Mouse (Mus musculus) heart, embryonic 15.5 days (tissue): ENCODE measurements around the gene Zkscan16. TPM values are rescaled to one million over a fixed set of nuclear protein-coding genes. Genes with fewer than 3 reads are reported as not detected.

Source experiments
- ATAC-seq: fragments of 200-750 bp; cut with Nextera tagmentation; replicated peaks from 2 replicates; pipeline ENCODE4 v1.8.0; 2017; ENCODE audit warnings: low read depth, moderate TSS enrichment; ENCODE audit not compliant: insufficient number of reproducible peaks, insufficient read depth, low FRiP score
- H3K27ac ChIP-seq: fragments of 300-500 bp; sonication (generic); 2 replicates; pipeline ENCODE4 v1.5.1; 2015; ENCODE audit warnings: mild to moderate bottlenecking, inconsistent platforms
- H3K27me3 ChIP-seq: fragments of 300-500 bp; sonication (generic); 2 replicates; pipeline ENCODE4 v1.6.1; 2015; ENCODE audit warnings: inconsistent platforms
- H3K36me3 ChIP-seq: fragments of 300-500 bp; sonication (generic); 2 replicates; pipeline ENCODE4 v1.6.1; 2015; ENCODE audit warnings: mild to moderate bottlenecking, inconsistent platforms
- H3K4me1 ChIP-seq: fragments of 300-500 bp; sonication (generic); replicated peaks from 2 replicates; pipeline ENCODE4 v1.6.1; 2015; ENCODE audit warnings: inconsistent platforms
- H3K4me2 ChIP-seq: fragments of 300-500 bp; sonication (generic); 2 replicates; pipeline ENCODE4 v1.6.1; 2015; ENCODE audit warnings: inconsistent platforms, mild to moderate bottlenecking, moderate library complexity
- H3K4me3 ChIP-seq: fragments of 300-500 bp; sonication (generic); 2 replicates; pipeline ENCODE4 v1.5.1; 2015; ENCODE audit warnings: mild to moderate bottlenecking, inconsistent platforms
- H3K9ac ChIP-seq: fragments of 300-500 bp; sonication (generic); 2 replicates; pipeline ENCODE4 v1.6.1; 2015; ENCODE audit warnings: mild to moderate bottlenecking, inconsistent platforms
- H3K9me3 ChIP-seq: fragments of 300-500 bp; sonication (generic); replicated peaks from 2 replicates; pipeline ENCODE4 v1.6.1; 2016; ENCODE audit warnings: inconsistent platforms
- WGBS: fragments of 180-500 bp; shearing (Covaris S2); methylation state at CpG from one replicate; pipeline ENCODE4 v1.1.7; 2015; ENCODE audit warnings: mixed read lengths; 5-methylcytosine and 5-hydroxymethylcytosine counted together
- polyA plus RNA-seq: library from polyadenylated mRNA; unstranded; fragments of >200 nt; fragmentation: Nextera tagmentation; extraction: Ambion mirVana; gene quantifications from 2 replicates; pipeline ENCODE4 v1.2.1, GENCODE M21; 2015

Zkscan16 gene
- polyA plus RNA-seq, 1 experiment from 2014 or later, result 0.05 TPM

DNA sequence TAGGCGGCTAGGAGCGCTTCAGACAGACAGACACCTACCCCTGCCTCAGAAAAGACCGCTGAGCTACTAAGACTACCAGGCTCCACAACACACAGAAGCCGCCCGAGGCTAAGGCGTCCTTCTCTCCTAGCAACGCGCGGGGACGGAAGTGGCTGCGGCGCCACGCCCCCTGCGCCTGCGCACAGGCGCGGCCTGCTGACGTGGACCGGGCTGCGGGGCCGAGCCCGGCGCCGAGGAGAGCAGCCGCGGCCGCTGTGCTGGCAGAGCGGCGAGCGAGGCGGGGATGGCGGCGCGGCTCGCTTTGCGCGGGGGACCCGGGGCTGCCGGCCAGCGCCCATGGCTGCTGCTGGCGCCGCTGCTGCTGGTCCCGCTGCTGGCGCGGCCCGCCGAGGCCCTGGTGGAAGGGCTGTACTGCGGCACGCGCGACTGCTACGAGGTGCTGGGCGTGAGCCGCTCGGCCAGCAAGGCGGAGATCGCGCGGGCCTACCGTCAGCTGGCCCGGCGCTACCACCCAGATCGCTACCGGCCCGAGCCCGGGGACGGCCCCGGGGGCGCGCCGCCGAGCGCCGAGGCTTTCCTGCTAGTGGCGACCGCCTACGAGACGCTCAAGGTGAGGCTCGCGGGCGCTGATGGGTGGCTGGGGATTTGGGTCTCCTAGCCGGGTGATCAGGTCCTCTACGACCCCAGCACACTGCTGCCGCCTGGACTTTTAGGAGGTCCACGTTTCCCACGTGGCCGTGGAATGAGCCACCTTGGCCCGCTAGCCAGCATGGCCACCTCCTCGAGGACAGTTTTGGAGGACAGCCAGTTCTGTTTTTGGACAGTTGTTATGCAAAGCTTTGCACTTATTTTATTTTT lies 59.7 kb downstream of the Zkscan16 start, which contains the start of gene Gm20503:
TSS of gene Gm20503 (plus strand) at position 263 of the 858 bp plus-strand sequence.
- Histone ChIP-seq H3K27me3 (no peaks in the 10 kb centered on the region), H3K4me3 (peak within 1 kb of the TSS; percentile 90), H3K9me3 (no peaks in the 10 kb centered on the region), H3K9ac (peak within 1 kb of the TSS; percentile 91), H3K36me3 (no peaks in the 10 kb centered on the region), H3K27ac (peak within 1 kb of the TSS; percentile 93), H3K4me2 (peak within 1 kb of the TSS; percentile 81), H3K4me1 (peaks cover 32% of the 10 kb centered on the region)
- WGBS, result under 1% methylated on average over 89 of the region's 89 CpGs
- peak; percentile 96 for ATAC-seq

DNA sequence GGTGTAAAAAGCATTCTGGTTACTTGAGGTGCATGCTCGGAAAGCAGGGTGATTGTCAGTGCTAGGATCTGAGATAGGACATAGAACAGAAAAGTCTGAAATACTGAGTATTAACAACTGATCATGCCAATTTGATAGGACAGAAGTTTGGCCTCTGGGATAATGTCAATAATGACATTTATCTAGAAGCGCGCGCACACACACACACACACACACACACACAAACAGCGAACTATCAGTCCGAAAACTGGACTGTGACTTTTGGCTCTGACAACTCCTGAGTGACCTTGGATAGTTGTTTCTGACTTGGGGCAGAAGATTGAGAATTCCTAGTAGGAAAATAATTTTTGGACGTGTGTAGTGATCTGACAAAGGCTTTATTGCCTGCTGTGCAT lies 60.4 kb downstream of the Zkscan16 start:
- Histone ChIP-seq H3K36me3 (no peaks in the 10 kb centered on the region), H3K9me3 (no peaks in the 10 kb centered on the region), H3K4me3 (peak overlapping the region; percentile 90), H3K4me1 (peaks cover 32% of the 10 kb centered on the region), H3K27ac (peak overlapping the region; percentile 93; the same call in 1 of the 2 replicates), H3K9ac (peak overlapping the region; percentile 91), H3K4me2 (peak overlapping the region; percentile 81), H3K27me3 (no peaks in the 10 kb centered on the region)
- no peak for ATAC-seq
- 18% methylated on average over 7 of the region's 7 CpGs for WGBS

DNA sequence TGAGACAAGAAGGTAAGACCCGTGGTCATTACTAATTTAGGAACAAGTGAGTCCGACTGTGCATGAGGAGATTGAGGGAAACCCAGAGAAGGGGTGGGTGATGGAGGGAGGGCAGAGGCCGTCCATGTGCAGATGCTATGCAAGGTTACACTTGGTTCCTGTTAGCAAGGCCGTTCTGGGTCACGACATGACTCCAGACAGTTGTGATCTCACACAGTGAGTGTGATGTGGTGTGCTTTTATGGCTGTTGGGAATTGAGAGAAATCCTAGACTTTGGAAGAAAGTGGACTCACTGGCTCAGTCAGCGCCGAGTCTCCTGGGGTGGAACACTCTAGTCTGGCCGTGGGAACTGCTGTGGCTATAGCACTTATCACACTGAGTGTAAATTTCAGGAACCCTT lies 62.8 kb downstream of the Zkscan16 start:
- H3K9me3 ChIP-seq, result no peaks in the 10 kb centered on the region
- H3K4me1 ChIP-seq, result peaks cover 34% of the 10 kb centered on the region
- H3K4me3 ChIP-seq, result no peak overlapping the region
- no peak overlapping the region for H3K27ac ChIP-seq
- WGBS, result 57% methylated on average over 8 of the region's 8 CpGs
- no peak for ATAC-seq
- H3K4me2 ChIP-seq, result no peak overlapping the region
- no peaks in the 10 kb centered on the region for H3K36me3 ChIP-seq
- no peak overlapping the region for H3K9ac ChIP-seq
- no peaks in the 10 kb centered on the region for H3K27me3 ChIP-seq

DNA sequence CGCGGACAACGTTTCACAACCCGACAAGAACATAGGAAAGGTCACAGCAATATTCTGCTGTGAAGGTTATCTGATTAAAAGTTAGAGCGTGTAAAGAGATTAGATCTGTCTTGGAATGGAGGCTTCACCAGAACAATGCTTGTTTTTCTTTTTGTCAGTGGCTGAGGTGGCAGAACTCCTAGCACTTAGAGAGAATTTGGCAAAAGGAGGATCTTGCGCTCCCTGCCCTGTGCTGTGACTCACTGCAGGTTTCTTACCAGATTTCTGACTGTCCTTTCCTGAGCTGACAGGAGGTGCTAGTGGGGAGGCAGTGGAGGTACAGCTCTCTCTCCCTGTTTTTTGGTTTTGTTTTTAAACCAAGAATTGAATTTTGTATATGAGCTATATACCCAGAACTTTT lies 63.6 kb downstream of the Zkscan16 start:
- H3K27me3 ChIP-seq, result no peaks in the 10 kb centered on the region
- H3K27ac ChIP-seq, result no peak overlapping the region
- 67% methylated on average over 6 of the region's 6 CpGs for WGBS
- H3K36me3 ChIP-seq, result no peaks in the 10 kb centered on the region
- no peak overlapping the region for H3K4me3 ChIP-seq
- H3K4me1 ChIP-seq, result peaks cover 38% of the 10 kb centered on the region
- no peak overlapping the region for H3K9ac ChIP-seq
- no peak for ATAC-seq
- H3K4me2 ChIP-seq, result no peak overlapping the region
- H3K9me3 ChIP-seq, result no peaks in the 10 kb centered on the region

Other genes starting within 250 kb of the Zkscan16 start
- 0.04 and 0.05 TPM in 2 replicates for gene Olfr267, start 155.9 kb upstream of the Zkscan16 start, polyA plus RNA-seq
- 24.8 and 29.1 TPM in 2 replicates for gene Ecpas, start 30.9 kb upstream of the Zkscan16 start, polyA plus RNA-seq
- 11.3 and 16.6 TPM in 2 replicates for gene Ptgr1, start 43.5 kb downstream of the Zkscan16 start, polyA plus RNA-seq
- 9.0 and 11.5 TPM in 2 replicates for gene Dnajc25, start 51.4 kb downstream of the Zkscan16 start, polyA plus RNA-seq
- gene Gm20503, start 59.6 kb downstream of the Zkscan16 start, polyA plus RNA-seq, result 12.2 and 15.5 TPM in 2 replicates
- 39.5 and 43.2 TPM in 2 replicates for gene Gng10, start 91.5 kb downstream of the Zkscan16 start, polyA plus RNA-seq
- gene AI481877, start 195.4 kb downstream of the Zkscan16 start, polyA plus RNA-seq, result not detected in 2 replicates
- gene Ugcg, start 245.6 kb downstream of the Zkscan16 start, polyA plus RNA-seq, result 6.2 and 7.0 TPM in 2 replicates